Mouse (Mus musculus) lung, adult 10 weeks (tissue): ENCODE results near the gene Tnnt3. TPM values are rescaled to one million over a fixed set of nuclear protein-coding genes. Genes with fewer than 3 reads are reported as not detected.

ENCODE experiments used
- polyA plus RNA-seq: library from polyadenylated mRNA; stranded (reverse); fragments of 350-450 nt; fragmentation: Illumina TruSeq; extraction: RNeasy Lipid Tissue Mini Kit (QIAGEN cat#74804); gene quantifications from one replicate; pipeline ENCODE4 v1.2.3, GENCODE M21; 2014; ENCODE audit warnings: low read depth, low replicate concordance; ENCODE audit not compliant: insufficient read depth

The Tnnt3 gene
- polyA plus RNA-seq = 7.4 TPM

GRCm38 (mm10) chr7:142498575-142498974, at the start of gene Tnnt3:
Gene Tnnt3, plus strand, starts transcription at chr7:142498836.

GRCm38 (mm10) chr7:142460636-142461077, 38.0 kb upstream of the Tnnt3 start, which contains the start of gene Lsp1:
Gene Lsp1, plus strand, starts transcription at chr7:142460809.

GRCm38 (mm10) chr7:142532671-142533058, 34.0 kb downstream of the Tnnt3 start, which contains the start of gene Mrpl23:
Gene Mrpl23, plus strand, starts transcription at chr7:142532686.

Other genes with a start within 250 kb of the Tnnt3 start
- not detected for gene Gm2431, start 240.5 kb upstream of the Tnnt3 start, polyA plus RNA-seq
- not detected for gene Gm4559, start 224.5 kb upstream of the Tnnt3 start, polyA plus RNA-seq
- not detected for gene Krtap5-1, start 201.7 kb upstream of the Tnnt3 start, polyA plus RNA-seq
- gene Krtap5-4, start 195.3 kb upstream of the Tnnt3 start, polyA plus RNA-seq = not detected
- 17.5 TPM for gene Ifitm10, start 125.1 kb upstream of the Tnnt3 start, polyA plus RNA-seq
- not detected for gene Gm49369, start 116.2 kb upstream of the Tnnt3 start, polyA plus RNA-seq
- gene Ctsd, start 110.8 kb upstream of the Tnnt3 start, polyA plus RNA-seq = 568 TPM
- not detected for gene Syt8, start 64.0 kb upstream of the Tnnt3 start, polyA plus RNA-seq
- 10.7 TPM for gene Tnni2, start 57.0 kb upstream of the Tnnt3 start, polyA plus RNA-seq
- gene Lsp1, start 38.0 kb upstream of the Tnnt3 start, polyA plus RNA-seq = 157 TPM
- 59.7 TPM for gene Mrpl23, start 33.9 kb downstream of the Tnnt3 start, polyA plus RNA-seq
- gene Igf2, start 168.0 kb downstream of the Tnnt3 start, polyA plus RNA-seq = 9.0 TPM
- not detected for gene Gm49394, start 171.1 kb downstream of the Tnnt3 start, polyA plus RNA-seq
- gene Ins2, start 244.5 kb downstream of the Tnnt3 start, polyA plus RNA-seq = not detected